Mouse (Mus musculus) testis, adult 2 months (tissue): ENCODE data around the gene Hspb2.
A peak's percentile ranks its signal among the peaks of the same experiment; 100 is the strongest.

Experiments
- CTCF ChIP-seq: fragments of 200-500 bp; IDR thresholded peaks from 2 replicates; pipeline ENCODE4 v1.5.1; 2012; ENCODE audit warnings: low read depth, mild to moderate bottlenecking, inconsistent platforms, low read length, moderate library complexity; ENCODE audit not compliant: control insufficient read depth, insufficient read depth, insufficient replicate concordance
- POLR2A ChIP-seq: fragments of 200-500 bp; IDR thresholded peaks from 2 replicates; pipeline ENCODE4 v1.6.1; 2012; ENCODE audit warnings: low read depth, mild to moderate bottlenecking, inconsistent platforms, low read length, moderate library complexity; ENCODE audit not compliant: control insufficient read depth

GRCm38 (mm10) chr9:50800985-50801384 lies 48.8 kb upstream of the Hspb2 start:
- peak; percentile 10; the same call in 1 of the 2 replicates for TF ChIP-seq CTCF
- no peak for TF ChIP-seq POLR2A
